Mouse (Mus musculus): ENCODE data around the gene Zfp609. TPM values are rescaled to one million over a fixed set of nuclear protein-coding genes. Genes with fewer than 3 reads are reported as not detected.
"Not testable (repeated sequence)": the region's sequence is repeated elsewhere in the genome, so short reads cannot be mapped to it uniquely, and the experiment has no call there.

Gene Zfp609
- total RNA-seq, 2 experiments from 2014 or later = 16.3 to 17.8 TPM

GRCm38 (mm10) chr9:65682183-65682582 is 145.2 kb downstream of the Zfp609 start:
- intact Hi-C loops (cut with DNase I) = no loop called here
- no peak for DNase-seq

GRCm38 (mm10) chr9:65681634-65681940 is 145.8 kb downstream of the Zfp609 start:
- intact Hi-C loops (cut with DNase I) = no loop called here
- no peak for DNase-seq

- no peak for DNase-seq
- intact Hi-C loops (cut with DNase I) = no loop called here
Observed at GRCm38 (mm10) chr9:65680938-65681633, 146.3 kb downstream of the Zfp609 start.

GRCm38 (mm10) chr9:65679181-65679761 is 148.1 kb downstream of the Zfp609 start:
- intact Hi-C loops (cut with DNase I) = loop anchor here (5.0 kb wide), 1 partner anchor 148 kb away; the partner anchor contains the start of gene Zfp609

GRCm38 (mm10) chr9:65677119-65677462 is 150.3 kb downstream of the Zfp609 start:
- intact Hi-C loops (cut with DNase I) = loop anchor here (5.0 kb wide), 1 partner anchor 150 kb away; the partner anchor contains the start of gene Zfp609
- no peak for DNase-seq

More at GRCm38 (mm10) chr9:65679181-65679761, 148.1 kb downstream of the Zfp609 start:
- DNase-seq = peak; percentile 54 to 63

GRCm38 (mm10) chr9:65676358-65677118 is 150.8 kb downstream of the Zfp609 start:
- peak; percentile 94 to 97 for DNase-seq
- intact Hi-C loops (cut with DNase I) = loop anchor here (5.0 kb wide), 1 partner anchor 151 kb away; the partner anchor contains the start of gene Zfp609

- DNase-seq = no peak
- intact Hi-C loops (cut with DNase I) = loop anchor here (5.0 kb wide), 1 partner anchor 152 kb away; the partner anchor contains the start of gene Zfp609
Observed at GRCm38 (mm10) chr9:65675461-65676357, 151.7 kb downstream of the Zfp609 start.

- DNase-seq = no peak
- intact Hi-C loops (cut with DNase I) = no loop called here
Observed at GRCm38 (mm10) chr9:65672996-65673395, 154.4 kb downstream of the Zfp609 start.

GRCm38 (mm10) chr9:65671431-65671931 is 155.9 kb downstream of the Zfp609 start:
- peak; percentile 38 to 44 for DNase-seq
- intact Hi-C loops (cut with DNase I) = no loop called here

GRCm38 (mm10) chr9:65667701-65668100 is 159.7 kb downstream of the Zfp609 start, which contains the start of gene Oaz2:
Gene Oaz2, plus strand, starts transcription at chr9:65668001.
- intact Hi-C loops (cut with DNase I) = no loop called here
- DNase-seq = no peak

- intact Hi-C loops (cut with DNase I) = no loop called here
- DNase-seq = peak; percentile 55 to 67
Observed at GRCm38 (mm10) chr9:65666042-65666441, 161.3 kb downstream of the Zfp609 start.

- DNase-seq = no peak
- intact Hi-C loops (cut with DNase I) = loop anchor here (1.0 to 5.0 kb wide), 3 partner anchors 21 to 142 kb away; partner anchors contain the start of gene Ankdd1a
Observed at GRCm38 (mm10) chr9:65664163-65664562, 163.2 kb downstream of the Zfp609 start.

- no peak for DNase-seq
- intact Hi-C loops (cut with DNase I) = loop anchor here (2.0 to 5.0 kb wide), 2 partner anchors 55 to 139 kb away; partner anchors contain the start of gene Ankdd1a
Observed at GRCm38 (mm10) chr9:65661493-65661892, 165.9 kb downstream of the Zfp609 start.

GRCm38 (mm10) chr9:65661029-65661428 is 166.3 kb downstream of the Zfp609 start:
- no peak for DNase-seq
- intact Hi-C loops (cut with DNase I) = loop anchor here (2.0 to 5.0 kb wide), 2 partner anchors 54 to 139 kb away; partner anchors contain the start of gene Ankdd1a

GRCm38 (mm10) chr9:65657218-65657617 is 170.1 kb downstream of the Zfp609 start:
- intact Hi-C loops (cut with DNase I) = no loop called here
- DNase-seq = no peak

GRCm38 (mm10) chr9:65655540-65655939 is 171.8 kb downstream of the Zfp609 start:
- intact Hi-C loops (cut with DNase I) = no loop called here
- DNase-seq = no peak

- no peak for DNase-seq
- intact Hi-C loops (cut with DNase I) = no loop called here
Observed at GRCm38 (mm10) chr9:65654700-65655237, 172.6 kb downstream of the Zfp609 start.

- intact Hi-C loops (cut with DNase I) = no loop called here
- no peak for DNase-seq
Observed at GRCm38 (mm10) chr9:65653741-65654140, 173.6 kb downstream of the Zfp609 start.

- intact Hi-C loops (cut with DNase I); DNase-seq: not testable (repeated sequence)
Observed at GRCm38 (mm10) chr9:65651957-65652356, 175.4 kb downstream of the Zfp609 start.

All from gastrocnemius, postnatal 36 days (tissue).